Mouse (Mus musculus): Measurements from ENCODE around the gene Hdgfl1. TPM values are rescaled to one million over a fixed set of nuclear protein-coding genes. Genes with fewer than 3 reads are reported as not detected.

Gene Hdgfl1
- polyA plus RNA-seq (2012; rRNA removed): 0.03 TPM in 1 of 2 replicates, not detected in the other

GRCm38 (mm10) chr13:26769955-26770354, at the start of gene Hdgfl1:
Gene Hdgfl1 (minus strand): TSS chr13:26770165.
- Histone ChIP-seq H3K4me1 (ENCODE audit: control insufficient read depth, insufficient read depth, low read length) (no peaks in the 10 kb centered on the region), H3K4me3 (ENCODE audit: insufficient read depth, low read depth, low read length) (no peak within 1 kb of the TSS), H3K36me3 (ENCODE audit: control insufficient read depth, insufficient read depth, low read length) (no peaks in the 10 kb centered on the region), H3K27ac (ENCODE audit: insufficient read depth, low read depth, low read length) (no peak within 1 kb of the TSS), H3K27me3 (replicated peaks; ENCODE audit: control insufficient read depth, insufficient read depth, low read length) (no peaks in the 10 kb centered on the region)
- 98% methylated on average over 16 of the region's 16 CpGs for WGBS
- DNase-seq: no peak
- TF ChIP-seq CTCF (conservative IDR thresholded peaks at IDR 0.05; ENCODE audit: insufficient read depth, insufficient read length, low read depth, low read length): no peak
- TF ChIP-seq POLR2A (IDR thresholded peaks at IDR 0.05; ENCODE audit: low read depth, low read length): no peak

- TF ChIP-seq CTCF (conservative IDR thresholded peaks at IDR 0.05; ENCODE audit: insufficient read depth, insufficient read length, low read depth, low read length) (no peak), POLR2A (IDR thresholded peaks at IDR 0.05; ENCODE audit: low read depth, low read length) (no peak)
- Histone ChIP-seq H3K36me3 (ENCODE audit: control insufficient read depth, insufficient read depth, low read length) (no peaks in the 10 kb centered on the region), H3K27me3 (replicated peaks; ENCODE audit: control insufficient read depth, insufficient read depth, low read length) (no peaks in the 10 kb centered on the region), H3K4me1 (ENCODE audit: control insufficient read depth, insufficient read depth, low read length) (no peaks in the 10 kb centered on the region), H3K4me3 (ENCODE audit: insufficient read depth, low read depth, low read length) (no peak overlapping the region), H3K27ac (ENCODE audit: insufficient read depth, low read depth, low read length) (no peak overlapping the region)
- WGBS: 80% methylated on average over 3 of the region's 3 CpGs
- DNase-seq: no peak
Observed at GRCm38 (mm10) chr13:26795460-26795859, 25.5 kb upstream of the Hdgfl1 start.

GRCm38 (mm10) chr13:26769424-26769823, 541 bp downstream of the Hdgfl1 start:
- H3K36me3 ChIP-seq (ENCODE audit: control insufficient read depth, insufficient read depth, low read length): no peaks in the 10 kb centered on the region
- WGBS: 95% methylated on average over 15 of the region's 15 CpGs
- TF ChIP-seq POLR2A (IDR thresholded peaks at IDR 0.05; ENCODE audit: low read depth, low read length) (no peak), CTCF (conservative IDR thresholded peaks at IDR 0.05; ENCODE audit: insufficient read depth, insufficient read length, low read depth, low read length) (no peak)
- no peak for DNase-seq
- H3K4me3 ChIP-seq (ENCODE audit: insufficient read depth, low read depth, low read length): no peak overlapping the region
- H3K27ac ChIP-seq (ENCODE audit: insufficient read depth, low read depth, low read length): no peak overlapping the region
- no peaks in the 10 kb centered on the region for H3K4me1 ChIP-seq (ENCODE audit: control insufficient read depth, insufficient read depth, low read length)
- H3K27me3 ChIP-seq (replicated peaks; ENCODE audit: control insufficient read depth, insufficient read depth, low read length): no peaks in the 10 kb centered on the region

- 49% methylated on average over 12 of the region's 12 CpGs for WGBS
- Histone ChIP-seq H3K4me3 (ENCODE audit: insufficient read depth, low read depth, low read length) (no peak overlapping the region), H3K27me3 (replicated peaks; ENCODE audit: control insufficient read depth, insufficient read depth, low read length) (no peaks in the 10 kb centered on the region), H3K36me3 (ENCODE audit: control insufficient read depth, insufficient read depth, low read length) (no peaks in the 10 kb centered on the region), H3K4me1 (ENCODE audit: control insufficient read depth, insufficient read depth, low read length) (no peaks in the 10 kb centered on the region), H3K27ac (ENCODE audit: insufficient read depth, low read depth, low read length) (no peak overlapping the region)
- TF ChIP-seq CTCF (conservative IDR thresholded peaks at IDR 0.05; ENCODE audit: insufficient read depth, insufficient read length, low read depth, low read length): no peak
- TF ChIP-seq POLR2A (IDR thresholded peaks at IDR 0.05; ENCODE audit: low read depth, low read length): no peak
- no peak for DNase-seq
Observed at GRCm38 (mm10) chr13:26761966-26762803, 7.8 kb downstream of the Hdgfl1 start.

GRCm38 (mm10) chr13:26752863-26753262, 17.1 kb downstream of the Hdgfl1 start:
- no peak overlapping the region for H3K27ac ChIP-seq (ENCODE audit: insufficient read depth, low read depth, low read length)
- H3K4me3 ChIP-seq (ENCODE audit: insufficient read depth, low read depth, low read length): no peak overlapping the region
- H3K27me3 ChIP-seq (replicated peaks; ENCODE audit: control insufficient read depth, insufficient read depth, low read length): no peaks in the 10 kb centered on the region
- H3K36me3 ChIP-seq (ENCODE audit: control insufficient read depth, insufficient read depth, low read length): no peaks in the 10 kb centered on the region
- TF ChIP-seq CTCF (conservative IDR thresholded peaks at IDR 0.05; ENCODE audit: insufficient read depth, insufficient read length, low read depth, low read length): no peak
- no peak for TF ChIP-seq POLR2A (IDR thresholded peaks at IDR 0.05; ENCODE audit: low read depth, low read length)
- H3K4me1 ChIP-seq (ENCODE audit: control insufficient read depth, insufficient read depth, low read length): no peaks in the 10 kb centered on the region
- no peak for DNase-seq

- WGBS: 100% methylated on average over 1 of the region's 1 CpGs
- Histone ChIP-seq H3K4me3 (ENCODE audit: insufficient read depth, low read depth, low read length) (no peak overlapping the region), H3K36me3 (ENCODE audit: control insufficient read depth, insufficient read depth, low read length) (no peaks in the 10 kb centered on the region), H3K27ac (ENCODE audit: insufficient read depth, low read depth, low read length) (no peak overlapping the region), H3K27me3 (replicated peaks; ENCODE audit: control insufficient read depth, insufficient read depth, low read length) (no peaks in the 10 kb centered on the region), H3K4me1 (ENCODE audit: control insufficient read depth, insufficient read depth, low read length) (no peaks in the 10 kb centered on the region)
- TF ChIP-seq POLR2A (IDR thresholded peaks at IDR 0.05; ENCODE audit: low read depth, low read length): no peak
- TF ChIP-seq CTCF (conservative IDR thresholded peaks at IDR 0.05; ENCODE audit: insufficient read depth, insufficient read length, low read depth, low read length): no peak
- no peak for DNase-seq
Observed at GRCm38 (mm10) chr13:26752414-26752813, 17.6 kb downstream of the Hdgfl1 start.

GRCm38 (mm10) chr13:26745760-26746457, 24.1 kb downstream of the Hdgfl1 start:
- no peak for TF ChIP-seq CTCF (conservative IDR thresholded peaks at IDR 0.05; ENCODE audit: insufficient read depth, insufficient read length, low read depth, low read length)
- no peak for TF ChIP-seq POLR2A (IDR thresholded peaks at IDR 0.05; ENCODE audit: low read depth, low read length)
- no peak overlapping the region for H3K27ac ChIP-seq (ENCODE audit: insufficient read depth, low read depth, low read length)
- no peaks in the 10 kb centered on the region for H3K4me1 ChIP-seq (ENCODE audit: control insufficient read depth, insufficient read depth, low read length)
- no peaks in the 10 kb centered on the region for H3K27me3 ChIP-seq (replicated peaks; ENCODE audit: control insufficient read depth, insufficient read depth, low read length)
- H3K4me3 ChIP-seq (ENCODE audit: insufficient read depth, low read depth, low read length): no peak overlapping the region
- H3K36me3 ChIP-seq (ENCODE audit: control insufficient read depth, insufficient read depth, low read length): no peaks in the 10 kb centered on the region
- WGBS: 96% methylated on average over 2 of the region's 2 CpGs
- no peak for DNase-seq

All from kidney, adult 2 months (tissue).